Mouse (Mus musculus): Measurements from ENCODE around the gene Smg6. TPM values are rescaled to one million over a fixed set of nuclear protein-coding genes. Genes with fewer than 3 reads are reported as not detected.

Gene Smg6
- polyA plus RNA-seq (2012; rRNA removed): 35.1 and 35.9 TPM in 2 replicates

DNA sequence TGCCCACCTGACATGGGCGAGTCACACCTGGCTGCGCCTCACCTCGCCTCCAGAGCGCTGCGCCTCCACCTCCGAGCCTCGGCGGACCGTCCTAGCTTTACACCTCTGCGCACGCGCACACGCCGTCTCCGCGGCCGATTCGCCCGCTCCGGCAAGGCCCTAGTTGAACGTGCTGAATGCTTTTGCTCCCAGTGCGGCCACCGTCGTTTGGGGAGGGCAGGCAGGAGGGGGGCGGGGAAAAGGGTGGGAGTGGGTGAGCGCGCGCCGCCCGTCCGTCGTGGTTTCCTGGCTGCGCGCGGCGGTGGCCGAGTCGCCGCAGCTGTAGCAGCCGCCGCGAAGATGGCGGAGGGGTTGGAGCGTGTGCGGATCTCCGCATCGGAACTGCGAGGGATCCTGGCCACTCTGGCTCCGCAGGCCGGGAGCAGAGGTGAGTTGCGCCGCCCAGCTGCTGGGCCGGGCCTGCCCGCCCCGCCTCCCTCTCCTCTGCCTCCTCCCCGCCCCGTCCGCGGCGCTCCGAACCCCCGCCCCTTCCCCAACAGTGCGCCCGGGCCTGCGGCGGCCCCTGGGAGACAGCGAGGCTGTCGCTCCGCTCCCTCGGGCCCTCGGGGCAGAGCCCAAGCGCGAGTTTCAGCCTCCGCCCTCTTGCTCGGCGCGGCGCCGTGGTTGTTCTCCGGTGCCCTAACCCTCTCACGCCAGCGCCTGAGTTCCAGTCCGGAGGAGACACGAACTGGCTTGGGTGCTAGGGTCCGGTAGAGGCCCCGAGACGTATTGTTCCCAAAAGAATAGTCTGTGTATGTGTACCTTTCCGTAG, at the start of gene Smg6, which contains the start of gene Srr:
Smg6 (plus strand) TSS at position 247 of the 811 bp plus-strand sequence.
Srr (minus strand) TSS at position 372 of the 811 bp plus-strand sequence.

DNA sequence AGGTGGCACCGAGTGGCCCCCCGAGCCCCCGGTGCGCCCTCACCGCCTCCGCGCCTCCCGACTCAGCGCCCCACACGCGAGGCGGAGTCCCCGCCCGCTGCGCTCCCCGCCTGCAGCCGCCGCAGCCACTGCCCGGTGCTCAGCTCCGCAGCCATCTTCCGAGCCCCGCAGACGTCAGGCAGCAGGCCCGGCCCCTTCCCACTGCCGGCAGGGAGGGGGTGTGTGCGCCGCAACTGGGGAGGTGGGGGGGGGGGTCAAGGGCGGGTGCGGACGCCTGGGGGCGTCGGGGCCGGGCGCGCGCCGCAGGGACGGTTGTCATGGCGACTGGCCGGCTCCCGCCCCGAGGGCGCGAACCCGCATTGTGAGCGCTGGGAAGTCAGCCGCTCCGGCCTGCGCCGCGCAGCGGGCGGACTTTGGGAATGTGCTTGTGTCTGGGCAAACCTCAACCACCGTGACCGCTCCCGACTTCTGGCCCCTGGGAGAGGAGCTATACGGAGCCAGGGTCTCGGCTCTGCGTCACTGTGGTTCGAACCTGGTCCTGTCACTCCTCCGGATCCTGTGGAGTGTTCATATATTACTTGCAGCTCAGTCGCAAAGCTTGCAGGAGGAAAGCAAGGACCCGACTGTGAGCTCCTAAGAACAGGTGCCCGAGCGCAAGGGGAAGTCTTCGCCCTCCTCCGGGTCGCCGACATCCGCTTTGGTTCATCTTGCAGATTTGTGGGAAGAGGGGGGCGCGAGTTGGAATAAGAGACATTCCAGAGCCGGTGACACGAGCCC, 28.5 kb upstream of the Smg6 start, which contains the start of gene Sgsm2:
Sgsm2 (minus strand) TSS at position 160 of the 777 bp plus-strand sequence.

DNA sequence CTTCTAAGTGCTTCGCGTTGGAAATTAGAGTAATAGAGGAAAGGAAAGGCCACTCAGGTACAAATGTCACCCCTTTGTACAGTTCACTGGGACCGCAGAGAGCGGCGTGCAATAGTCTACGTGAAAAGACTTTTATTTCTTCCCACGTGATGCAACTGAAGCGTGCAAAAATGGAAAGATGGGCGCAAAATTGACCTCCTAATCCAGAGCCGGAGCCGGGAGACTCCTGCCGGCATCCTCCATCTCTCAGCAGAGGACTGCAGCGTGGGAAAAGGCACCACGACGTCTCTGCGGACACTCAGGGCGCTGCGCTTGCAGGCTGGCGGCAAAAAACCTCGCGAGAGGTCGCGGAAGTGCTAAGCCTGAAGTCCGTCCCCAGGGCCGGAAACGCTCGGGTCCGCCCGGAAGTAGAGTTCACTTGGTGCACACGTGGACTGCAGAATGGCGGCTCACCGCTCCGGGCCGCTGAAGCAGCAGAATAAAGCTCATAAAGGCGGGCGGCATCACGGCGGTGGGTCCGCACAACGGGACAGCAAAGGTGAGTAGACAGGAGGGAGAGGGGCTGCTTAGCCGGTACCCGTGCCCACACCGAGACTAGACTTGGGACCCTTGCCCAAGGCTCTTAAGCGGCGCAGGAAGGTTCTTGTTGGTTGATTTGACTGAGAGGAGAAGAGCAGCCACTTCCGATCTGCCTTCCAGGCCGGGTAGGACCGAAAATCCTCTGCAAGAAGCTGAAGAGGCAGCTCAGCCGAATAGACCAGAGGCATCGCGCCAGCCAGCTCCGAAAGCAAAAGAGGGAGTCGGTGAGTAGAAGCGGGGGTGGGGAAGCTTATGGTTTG, 27.7 kb upstream of the Smg6 start, which contains the start of gene Tsr1:
Tsr1 (plus strand) TSS at position 394 of the 839 bp plus-strand sequence.

DNA sequence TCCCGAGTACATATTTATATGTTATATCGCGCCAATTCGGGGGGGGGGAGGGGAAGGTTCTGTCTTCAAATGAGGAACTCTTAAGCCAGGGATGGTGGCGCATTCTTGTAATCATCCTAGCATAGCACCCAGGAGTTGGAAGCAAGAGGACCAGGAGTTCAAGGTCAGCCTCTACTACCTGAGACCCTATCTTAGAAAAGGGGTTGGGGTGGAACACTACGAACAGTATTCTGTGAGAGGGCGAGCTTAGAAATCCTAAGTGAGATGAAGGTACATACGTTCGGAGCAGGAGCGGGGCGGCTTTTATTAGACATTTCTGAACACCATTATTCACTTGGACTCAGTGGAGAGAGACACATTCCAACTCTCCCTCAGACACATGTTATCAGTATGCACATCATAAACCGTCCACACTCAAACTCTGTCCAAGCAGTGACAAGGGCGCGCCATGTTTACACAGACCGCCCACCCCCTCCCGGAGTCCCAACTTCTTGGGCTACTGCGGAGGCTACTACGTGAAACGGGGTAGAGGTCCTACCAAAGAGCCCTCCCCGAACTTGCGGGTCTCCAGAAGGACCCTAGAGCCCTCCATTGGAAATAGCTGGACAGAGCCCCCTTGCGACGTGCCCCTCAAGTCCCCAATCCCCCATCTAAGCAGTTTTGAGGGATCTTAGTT, 243.9 kb downstream of the Smg6 start, which contains the start of gene Hic1:
Hic1 (minus strand) TSS at position 115 of the 676 bp plus-strand sequence.

DNA sequence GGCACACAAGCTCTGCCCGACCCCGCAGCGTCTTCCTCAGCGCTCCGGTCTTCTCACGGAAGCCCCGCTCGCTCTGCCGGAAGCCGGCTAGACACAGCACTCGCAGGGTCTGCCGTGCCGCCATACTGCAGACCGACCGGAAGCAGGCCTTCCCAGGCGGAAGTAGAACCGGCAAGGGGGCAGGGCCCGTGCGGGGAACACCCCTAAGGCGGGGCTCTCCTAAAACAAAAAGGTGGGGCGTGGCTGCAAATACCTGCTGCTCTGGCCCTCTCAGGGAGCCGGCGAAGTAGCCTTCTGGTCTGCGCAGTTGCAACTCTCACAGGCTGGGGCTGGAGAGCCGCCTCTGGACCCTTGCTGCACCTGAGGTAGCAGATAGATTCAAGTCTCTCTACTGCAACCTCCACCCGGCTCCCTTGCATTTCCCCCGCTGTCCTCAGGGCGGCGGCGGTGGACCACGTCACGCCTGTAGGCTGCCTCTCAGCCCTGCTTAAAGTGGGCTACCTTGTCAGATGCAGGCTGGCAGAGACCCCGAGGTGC, 253.1 kb downstream of the Smg6 start, which contains the start of gene Ovca2:
Ovca2 (minus strand) TSS at position 164 of the 537 bp plus-strand sequence.

DNA sequence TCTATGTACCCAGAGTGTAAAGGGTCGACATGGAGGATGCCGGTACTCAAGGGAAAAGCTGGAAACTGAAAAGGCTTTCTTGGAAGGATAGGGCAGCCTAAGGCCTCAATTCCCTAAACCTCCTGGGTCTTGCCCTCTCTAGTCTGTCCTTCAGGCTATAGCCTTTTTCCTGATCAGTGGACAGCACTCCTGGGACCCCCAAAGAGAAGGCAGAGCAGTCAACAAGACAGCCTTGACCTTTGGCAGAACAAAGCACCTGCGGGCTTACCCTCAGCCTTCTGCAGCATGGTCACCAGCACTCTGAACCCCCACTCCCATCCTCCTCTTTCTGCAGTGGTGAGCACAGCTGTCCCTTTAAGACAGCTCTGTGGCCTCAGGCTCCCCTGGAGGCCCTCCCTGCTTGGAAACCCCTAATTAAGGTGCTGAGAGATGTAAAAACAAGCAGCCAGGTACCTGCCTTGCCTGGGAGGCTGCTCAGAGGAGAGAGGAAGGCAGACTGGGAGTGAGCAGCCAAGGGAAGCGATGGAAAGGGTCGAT, 265.4 kb downstream of the Smg6 start, which contains the start of gene Dph1:
Dph1 (minus strand) TSS at position 337 of the 537 bp plus-strand sequence.

DNA sequence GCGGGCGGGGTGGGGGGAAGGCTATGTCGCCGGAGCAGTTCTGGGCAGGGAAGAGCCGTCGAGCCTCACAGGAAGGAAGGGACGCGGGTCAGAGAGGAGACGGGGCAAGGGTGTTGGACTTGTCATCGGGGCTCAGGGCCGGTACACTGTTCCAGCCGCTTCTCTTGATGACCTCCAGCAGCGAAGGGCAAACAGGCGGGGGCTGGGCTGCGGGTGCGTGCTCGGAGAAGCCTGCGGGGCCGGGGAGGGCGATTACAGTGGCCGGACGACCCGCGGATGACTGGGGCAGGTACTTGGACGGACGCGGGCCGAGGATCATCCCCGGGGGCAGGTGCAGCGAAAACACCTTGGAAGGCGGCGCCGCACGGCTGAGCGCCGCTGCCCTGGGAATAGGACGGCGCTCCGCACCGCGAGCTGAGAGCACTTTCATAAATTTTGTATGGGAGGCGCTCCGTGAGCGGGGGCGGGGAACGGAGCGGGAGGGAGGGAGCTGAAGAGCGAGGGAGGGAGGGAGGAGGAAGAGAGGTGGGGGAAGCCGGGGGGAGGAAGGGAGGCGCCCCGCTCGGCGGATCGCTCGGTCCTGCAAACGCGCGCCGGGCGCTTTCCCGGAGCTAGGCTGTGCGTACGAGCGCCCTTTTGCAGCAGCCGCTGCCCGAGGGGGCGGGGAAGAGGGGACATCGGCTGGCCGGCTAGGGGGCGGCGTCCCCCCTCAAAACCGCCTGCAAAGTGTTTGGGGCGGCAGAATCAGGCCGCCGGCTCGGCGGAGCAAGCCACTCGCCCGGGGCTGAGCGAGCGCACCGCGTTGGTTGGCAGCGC, 267.8 kb downstream of the Smg6 start, which contains the start of gene Rtn4rl1:
Rtn4rl1 (plus strand) TSS at position 528 of the 816 bp plus-strand sequence.

Other genes with a start within 250 kb of the Smg6 start
- gene Pafah1b1, start 201.2 kb upstream of the Smg6 start, polyA plus RNA-seq (2012; rRNA removed): 103 and 110 TPM in 2 replicates
- gene Mettl16, start 155.0 kb upstream of the Smg6 start, polyA plus RNA-seq (2012; rRNA removed): 19.0 and 20.0 TPM in 2 replicates
- 27.6 and 29.3 TPM in 2 replicates for gene Mnt, start 94.9 kb upstream of the Smg6 start, polyA plus RNA-seq (2012; rRNA removed)
- 46.5 and 48.2 TPM in 2 replicates for gene Sgsm2, start 28.8 kb upstream of the Smg6 start, polyA plus RNA-seq (2012; rRNA removed)
- 26.6 and 26.9 TPM in 2 replicates for gene Tsr1, start 27.8 kb upstream of the Smg6 start, polyA plus RNA-seq (2012; rRNA removed)
- 26.0 and 32.6 TPM in 2 replicates for gene Srr, start 125 bp downstream of the Smg6 start, polyA plus RNA-seq (2012; rRNA removed)
- 7.9 and 17.4 TPM in 2 replicates for gene Hic1, start 243.7 kb downstream of the Smg6 start, polyA plus RNA-seq (2012; rRNA removed)